Mouse (Mus musculus) E14TG2a.4 (cell line): Measurements from ENCODE around the gene Micu2.

Experiments used
- H3K27me3 ChIP-seq: 2 replicates; pipeline ENCODE4 v1.6.1; 2014; ENCODE audit warnings: low read length, control low read depth; ENCODE audit not compliant: insufficient read depth
- H3K36me3 ChIP-seq: 2 replicates; pipeline ENCODE4 v1.6.1; 2014; ENCODE audit warnings: low read length, control low read depth; ENCODE audit not compliant: insufficient read depth
- H3K4me1 ChIP-seq: replicated peaks from 2 replicates; pipeline ENCODE4 v1.6.1; 2014; ENCODE audit warnings: low read depth, low read length, control low read depth
- H3K4me3 ChIP-seq: replicated peaks from 2 replicates; pipeline ENCODE4 v1.5.1; 2014; ENCODE audit warnings: mild to moderate bottlenecking, low read length
- H3K9me3 ChIP-seq: 2 replicates; pipeline ENCODE4 v1.6.1; 2014; ENCODE audit warnings: low read length, control low read depth
- CTCF ChIP-seq: conservative IDR thresholded peaks from 2 replicates; pipeline ENCODE4 v1.5.1; 2014; ENCODE audit warnings: low read length
- NANOG ChIP-seq: IDR thresholded peaks from 2 replicates; pipeline ENCODE4 v1.6.1; 2014; ENCODE audit warnings: borderline replicate concordance, low read length, mixed read lengths
- POU5F1 ChIP-seq: IDR thresholded peaks from 2 replicates; pipeline ENCODE4 v1.6.1; 2014; ENCODE audit warnings: low read length, borderline replicate concordance

The Micu2 gene

GRCm38 (mm10) chr14:57998526-57999401, at the start of gene Micu2:
Gene Micu2 (minus strand): TSS chr14:57999262.
- TF ChIP-seq CTCF (no peak), POU5F1 (no peak), NANOG (no peak)
- peaks cover 12% of the 10 kb centered on the region for H3K9me3 ChIP-seq
- peak within 1 kb of the TSS; percentile 88 for H3K4me3 ChIP-seq
- H3K36me3 ChIP-seq = no peaks in the 10 kb centered on the region
- H3K27me3 ChIP-seq = peaks cover 22% of the 10 kb centered on the region
- no peaks in the 10 kb centered on the region; the same call in 1 of the 2 replicates for H3K4me1 ChIP-seq

DNA sequence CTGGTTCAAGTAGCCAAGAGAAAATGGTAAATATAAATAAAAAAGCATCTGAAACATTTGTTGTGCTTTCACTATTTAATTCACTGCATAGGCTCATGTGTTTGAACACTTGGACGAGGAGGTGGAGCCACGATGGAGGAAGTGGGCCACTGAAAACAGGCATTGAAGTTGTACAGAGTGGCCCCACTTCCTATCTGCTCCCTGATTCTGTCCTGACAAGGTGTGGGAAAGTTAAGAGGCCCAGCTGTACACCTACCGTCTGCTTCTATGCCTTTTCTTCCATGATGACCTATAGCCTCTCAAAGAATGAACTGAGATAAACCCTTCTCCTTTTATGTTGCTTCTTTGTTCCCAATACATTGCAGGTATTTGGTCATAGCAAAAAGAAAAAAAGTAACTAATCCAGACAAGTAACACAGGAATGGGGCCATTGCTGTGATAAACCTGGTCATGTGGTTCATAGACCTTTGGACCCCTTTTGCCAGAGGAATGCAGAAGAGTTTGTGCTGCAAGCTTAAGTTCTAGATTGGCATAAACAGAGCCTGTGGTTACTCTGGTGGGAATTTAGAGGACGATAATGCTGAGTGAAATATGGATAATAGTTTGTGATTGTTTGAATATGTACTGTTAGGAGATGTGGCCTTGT, 47.7 kb upstream of the Micu2 start:
- Histone ChIP-seq H3K4me1 (no peaks in the 10 kb centered on the region), H3K27me3 (no peaks in the 10 kb centered on the region), H3K36me3 (no peaks in the 10 kb centered on the region), H3K9me3 (peaks cover 31% of the 10 kb centered on the region), H3K4me3 (no peak overlapping the region)
- TF ChIP-seq CTCF = no peak
- no peak for TF ChIP-seq NANOG
- TF ChIP-seq POU5F1 = no peak

DNA sequence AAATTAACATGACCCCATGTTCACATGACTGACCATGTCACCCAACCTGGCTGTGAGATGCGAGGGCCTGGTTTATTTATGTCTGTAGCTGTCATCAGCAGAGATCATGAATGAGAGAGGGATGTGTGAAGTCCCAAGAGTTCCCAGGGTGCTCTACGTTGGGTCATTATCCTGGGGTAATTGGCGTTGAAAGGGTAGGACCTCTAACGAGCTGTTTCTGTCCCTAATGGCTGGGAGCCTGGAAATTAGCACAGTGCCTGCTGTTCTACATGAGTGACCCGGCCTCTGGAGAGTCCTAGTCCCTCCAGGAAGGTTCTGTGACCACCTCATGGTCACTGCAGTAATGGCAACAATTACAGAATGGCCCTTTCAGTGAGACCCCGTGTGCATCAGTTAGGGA, 37.1 kb upstream of the Micu2 start:
- no peak for TF ChIP-seq NANOG
- TF ChIP-seq POU5F1 = no peak
- no peak for TF ChIP-seq CTCF
- Histone ChIP-seq H3K27me3 (no peaks in the 10 kb centered on the region; the same call in 1 of the 2 replicates), H3K9me3 (peaks cover 6% of the 10 kb centered on the region), H3K4me3 (no peak overlapping the region), H3K36me3 (no peaks in the 10 kb centered on the region), H3K4me1 (peaks cover 10% of the 10 kb centered on the region; the same call in 1 of the 2 replicates)

GRCm38 (mm10) chr14:58034567-58034966, 35.5 kb upstream of the Micu2 start:
- TF ChIP-seq POU5F1 (no peak), CTCF (peak; percentile 89)
- peaks cover 10% of the 10 kb centered on the region; the same call in 1 of the 2 replicates for H3K4me1 ChIP-seq
- no peak overlapping the region for H3K4me3 ChIP-seq
- H3K36me3 ChIP-seq = no peaks in the 10 kb centered on the region
- H3K27me3 ChIP-seq = no peaks in the 10 kb centered on the region; the same call in 1 of the 2 replicates
- peaks cover 6% of the 10 kb centered on the region for H3K9me3 ChIP-seq

GRCm38 (mm10) chr14:58018869-58019268, 19.8 kb upstream of the Micu2 start:
- Histone ChIP-seq H3K27me3 (peaks cover 2% of the 10 kb centered on the region; the same call in 1 of the 2 replicates), H3K9me3 (no peaks in the 10 kb centered on the region), H3K36me3 (no peaks in the 10 kb centered on the region), H3K4me3 (no peak overlapping the region), H3K4me1 (no peaks in the 10 kb centered on the region)
- TF ChIP-seq CTCF = peak; percentile 66
- no peak for TF ChIP-seq NANOG

- Histone ChIP-seq H3K4me1 (no peaks in the 10 kb centered on the region), H3K36me3 (no peaks in the 10 kb centered on the region), H3K4me3 (no peak overlapping the region), H3K27me3 (peaks cover 22% of the 10 kb centered on the region), H3K9me3 (peaks cover 19% of the 10 kb centered on the region)
- TF ChIP-seq NANOG (no peak), POU5F1 (no peak), CTCF (no peak)
Measured at GRCm38 (mm10) chr14:58003852-58004251, 4.8 kb upstream of the Micu2 start.

DNA sequence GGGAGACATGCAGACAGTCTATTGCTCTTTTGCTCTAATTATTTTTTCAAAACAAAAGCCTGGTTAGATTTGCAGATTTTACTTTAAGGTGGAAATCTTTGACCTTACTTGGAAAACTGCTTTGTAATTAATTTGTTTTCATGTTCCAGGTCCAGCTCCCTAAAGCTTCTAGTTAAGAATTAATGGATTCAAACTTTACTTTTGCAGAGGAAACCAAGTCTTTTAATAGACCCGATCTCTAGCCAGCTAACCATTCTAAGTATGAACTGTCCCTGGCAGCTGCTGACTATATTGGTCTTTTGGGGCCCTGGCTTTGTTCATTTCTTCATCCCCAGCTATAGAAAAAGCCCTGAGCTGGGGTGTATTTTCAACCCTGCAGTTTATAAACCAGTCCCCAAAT, 3.1 kb upstream of the Micu2 start:
- TF ChIP-seq POU5F1 = no peak
- TF ChIP-seq NANOG = no peak
- no peak for TF ChIP-seq CTCF
- peaks cover 22% of the 10 kb centered on the region for H3K27me3 ChIP-seq
- no peaks in the 10 kb centered on the region; the same call in 1 of the 2 replicates for H3K4me1 ChIP-seq
- H3K4me3 ChIP-seq = no peak overlapping the region
- H3K36me3 ChIP-seq = no peaks in the 10 kb centered on the region
- H3K9me3 ChIP-seq = peaks cover 19% of the 10 kb centered on the region

DNA sequence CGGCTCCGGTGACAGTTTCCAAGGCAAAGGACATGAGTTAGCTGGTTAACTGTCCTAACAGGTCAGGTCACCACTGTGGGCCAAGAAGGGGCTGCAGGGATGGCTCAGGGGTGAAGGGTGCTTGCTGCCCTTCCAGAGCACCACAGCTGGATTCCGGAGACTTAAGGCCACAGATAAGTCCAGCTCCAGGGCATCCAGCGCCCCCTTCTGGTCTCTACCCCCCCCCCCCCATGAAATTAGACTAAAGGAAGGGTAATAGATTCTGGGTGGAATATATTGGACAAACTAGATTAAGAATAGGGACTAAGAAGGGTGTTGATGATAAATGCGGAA, 306 bp upstream of the Micu2 start:
- TF ChIP-seq NANOG = no peak
- no peak for TF ChIP-seq POU5F1
- TF ChIP-seq CTCF = 0 out of 2 replicates have a peak, but pooled peaks have one; percentile 4
- H3K4me1 ChIP-seq = no peaks in the 10 kb centered on the region; the same call in 1 of the 2 replicates
- peaks cover 12% of the 10 kb centered on the region for H3K9me3 ChIP-seq

More for the DNA sequence above, 306 bp upstream of the Micu2 start:
- Histone ChIP-seq H3K4me3 (peak overlapping the region; percentile 88), H3K27me3 (peaks cover 22% of the 10 kb centered on the region), H3K36me3 (no peaks in the 10 kb centered on the region)
